Mouse (Mus musculus) ES-Bruce4 (cell line): ENCODE data around the gene Thbs2.

Experiments
- CTCF ChIP-seq: IDR thresholded peaks from one replicate; pipeline ENCODE4 v1.8.1; 2011; ENCODE audit warnings: low read depth, low read length
- POLR2A ChIP-seq: IDR thresholded peaks from one replicate; pipeline ENCODE4 v1.8.1; 2011; ENCODE audit warnings: low read length; ENCODE audit not compliant: insufficient read depth

DNA sequence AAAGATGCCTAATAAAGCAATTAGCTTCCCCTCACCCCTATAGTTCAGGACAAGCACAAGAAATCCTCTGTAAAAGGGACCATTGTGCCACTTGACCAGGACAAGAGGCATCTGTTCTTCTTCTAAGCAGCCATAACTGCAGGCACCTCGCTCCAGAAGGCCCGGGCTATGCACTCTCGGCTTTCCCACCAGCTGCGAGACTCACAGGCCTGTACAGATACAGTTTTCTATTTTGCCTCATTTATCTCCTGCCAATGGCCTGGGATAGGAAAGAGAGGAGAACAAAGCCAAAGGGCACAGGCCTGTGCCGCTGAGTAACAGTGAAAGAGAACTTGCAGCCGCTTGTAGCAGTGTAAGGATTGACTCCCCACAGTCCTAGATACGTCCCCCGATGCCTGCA lies 20.7 kb upstream of the Thbs2 start:
- TF ChIP-seq CTCF (no peak), POLR2A (no peak)
